Mouse (Mus musculus) testis, adult 10 weeks (tissue): ENCODE results near the gene Cd274. TPM values are rescaled to one million over a fixed set of nuclear protein-coding genes. Genes with fewer than 3 reads are reported as not detected.

Experiments used
- polyA plus RNA-seq: library from polyadenylated mRNA; stranded (reverse); fragments of 350-450 nt; fragmentation: Illumina TruSeq; extraction: RNeasy Lipid Tissue Mini Kit (QIAGEN cat#74804); gene quantifications from one replicate; pipeline ENCODE4 v1.2.3, GENCODE M21; 2014; ENCODE audit warnings: low read depth, low replicate concordance

Cd274 gene
- 2.8 TPM for polyA plus RNA-seq

GRCm38 (mm10) chr19:29366969-29367622 is at the start of gene Cd274, which contains the start of gene Plgrkt:
TSS of gene Cd274 (plus strand) at chr19:29367455.
TSS of gene Plgrkt (minus strand) at chr19:29367390.

DNA sequence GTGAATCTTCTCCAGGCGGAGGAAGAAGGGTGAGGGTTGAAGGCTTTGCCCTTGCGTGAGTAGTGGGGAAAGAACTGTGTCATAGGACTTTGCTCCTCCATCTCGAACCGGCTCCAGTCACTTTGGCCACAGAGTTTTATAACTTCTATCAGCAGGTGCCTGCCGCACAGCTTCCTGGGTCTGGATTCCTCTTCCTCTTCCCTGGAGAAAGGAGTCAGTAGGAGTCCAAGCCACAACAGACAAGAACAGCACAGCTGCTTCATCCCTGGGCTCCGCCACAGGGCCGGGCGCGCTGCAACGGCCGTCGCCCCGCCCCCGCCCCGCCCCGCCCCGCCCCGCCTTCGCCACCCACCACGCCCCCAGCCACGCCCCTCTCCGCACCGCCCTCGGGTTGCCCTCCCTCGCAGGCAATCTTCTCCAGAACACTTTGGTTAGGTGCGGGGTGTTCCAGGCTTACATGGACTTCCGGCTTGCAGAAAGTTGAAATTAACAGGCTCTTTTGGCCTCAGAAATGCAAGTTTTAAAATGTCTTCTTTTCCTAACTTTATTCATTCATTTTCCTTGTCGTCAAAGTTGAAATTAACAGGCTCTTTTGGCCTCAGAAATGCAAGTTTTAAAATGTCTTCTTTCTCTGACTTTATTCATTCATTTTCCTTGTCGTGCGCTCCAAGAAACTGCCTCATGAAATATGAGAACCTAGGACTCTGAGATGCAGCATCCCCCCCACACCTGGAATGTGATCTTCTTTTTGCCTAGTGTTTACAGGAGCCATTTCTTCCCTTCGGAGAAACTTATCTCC is 42.0 kb upstream of the Cd274 start, which contains the start of gene Insl6:
Insl6 (minus strand) TSS at position 304 of the 799 bp plus-strand sequence.

GRCm38 (mm10) chr19:29334068-29334745 is 33.0 kb upstream of the Cd274 start, which contains the start of gene Rln1:
TSS of gene Rln1 (minus strand) at chr19:29334670.

DNA sequence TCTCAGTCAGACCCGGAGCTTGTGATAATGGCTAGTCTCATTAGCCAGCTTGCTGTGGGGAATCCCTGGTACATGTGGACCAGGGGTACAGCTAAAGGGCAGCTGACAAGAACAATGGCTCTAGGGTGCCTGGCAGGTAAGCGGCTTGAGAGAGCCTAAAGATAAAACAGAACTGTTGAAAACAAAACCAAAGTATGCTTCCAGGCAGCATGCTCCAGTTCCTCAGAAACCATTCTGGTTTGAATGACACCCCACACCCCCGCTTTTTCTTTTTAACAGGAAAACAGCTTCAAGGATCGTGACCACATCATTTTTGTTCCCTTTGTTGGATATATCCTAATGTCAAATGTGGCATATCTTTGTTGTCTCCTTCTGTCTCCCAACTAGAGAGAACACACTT is 43.4 kb downstream of the Cd274 start, which contains the start of gene Pdcd1lg2:
Pdcd1lg2 (plus strand) TSS at position 301 of the 400 bp plus-strand sequence.

Other genes with a start within 250 kb of the Cd274 start
- gene Jak2, start 115.6 kb upstream of the Cd274 start, polyA plus RNA-seq = 12.4 TPM
- gene Insl6, start 42.1 kb upstream of the Cd274 start, polyA plus RNA-seq = 266 TPM
- not detected for gene Rln1, start 32.8 kb upstream of the Cd274 start, polyA plus RNA-seq
- gene Plgrkt, start 65 bp upstream of the Cd274 start, polyA plus RNA-seq = 13.0 TPM
- 0.70 TPM for gene Pdcd1lg2, start 43.5 kb downstream of the Cd274 start, polyA plus RNA-seq
- 14.3 TPM for gene Ric1, start 154.8 kb downstream of the Cd274 start, polyA plus RNA-seq